Mouse (Mus musculus): ENCODE measurements around the gene Mfsd8. TPM values are rescaled to one million over a fixed set of nuclear protein-coding genes. Genes with fewer than 3 reads are reported as not detected.
"Not testable (repeated sequence)": the region's sequence is repeated elsewhere in the genome, so short reads cannot be mapped to it uniquely, and the experiment has no call there.

Gene Mfsd8
- polyA plus RNA-seq (2016; fragmentation: Nextera tagmentation; extraction: Ambion mirVana): 5.3 and 6.4 TPM in 2 replicates

- Histone ChIP-seq H3K9ac (peak within 1 kb of the TSS; percentile 74), H3K4me3 (peak within 1 kb of the TSS; percentile 64), H3K27ac (ENCODE audit: poor library complexity, severe bottlenecking) (peak within 1 kb of the TSS; percentile 64), H3K4me2 (peak within 1 kb of the TSS; percentile 86)
- not testable (repeated sequence) for H3K36me3 ChIP-seq; H3K27me3 ChIP-seq (replicated peaks); H3K9me3 ChIP-seq (replicated peaks); H3K4me1 ChIP-seq (replicated peaks)
- ATAC-seq (ENCODE audit: insufficient number of reproducible peaks, low FRiP score): peak; percentile 99
- under 1% methylated on average over 39 of the region's 39 CpGs for WGBS
These were observed at the start of gene Mfsd8 for GRCm38 (mm10) chr3:40846473-40846956. Mfsd8 (minus strand) TSS chr3:40846886.

DNA sequence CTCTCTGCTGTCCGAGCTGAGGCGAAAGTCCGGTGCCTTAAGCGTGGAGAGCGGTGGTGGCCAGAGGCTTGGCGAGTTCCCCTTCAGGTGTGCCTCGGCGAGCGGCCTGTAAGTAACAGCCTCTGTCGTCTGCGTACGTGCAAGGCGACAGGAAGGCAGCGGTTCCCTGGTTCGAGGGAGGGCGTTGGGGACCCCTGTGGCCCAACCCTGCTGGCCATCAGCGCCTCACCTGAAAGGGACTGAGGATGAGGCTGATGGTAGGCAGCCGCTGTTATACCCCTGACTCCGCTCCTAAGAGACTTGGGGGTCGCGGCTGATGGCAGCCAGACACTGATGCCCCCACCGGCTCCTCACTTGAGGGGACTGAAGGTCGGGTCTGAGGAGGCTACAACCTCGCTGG lies 47.6 kb upstream of the Mfsd8 start:
- Histone ChIP-seq H3K4me3 (peak overlapping the region; percentile 62), H3K27ac (ENCODE audit: poor library complexity, severe bottlenecking) (peak overlapping the region; percentile 50; the same call in 1 of the 2 replicates), H3K9ac (peak overlapping the region; percentile 81), H3K4me2 (peak overlapping the region; percentile 91)
- ATAC-seq (ENCODE audit: insufficient number of reproducible peaks, low FRiP score); H3K27me3 ChIP-seq (replicated peaks); H3K4me1 ChIP-seq (replicated peaks); H3K9me3 ChIP-seq (replicated peaks); H3K36me3 ChIP-seq: not testable (repeated sequence)
- WGBS: under 1% methylated on average over 23 of the region's 24 CpGs

- under 1% methylated on average over 38 of the region's 38 CpGs for WGBS
- Histone ChIP-seq H3K9ac (peak overlapping the region; percentile 70), H3K4me3 (peak overlapping the region; percentile 62), H3K27ac (ENCODE audit: poor library complexity, severe bottlenecking) (peak overlapping the region; percentile 54; the same call in 1 of the 2 replicates), H3K4me2 (peak overlapping the region; percentile 66)
- not testable (repeated sequence) for H3K9me3 ChIP-seq (replicated peaks); H3K27me3 ChIP-seq (replicated peaks); H3K36me3 ChIP-seq; H3K4me1 ChIP-seq (replicated peaks)
- ATAC-seq (ENCODE audit: insufficient number of reproducible peaks, low FRiP score): peak; percentile 100
These were observed 47.2 kb upstream of the Mfsd8 start for GRCm38 (mm10) chr3:40893816-40894258.

DNA sequence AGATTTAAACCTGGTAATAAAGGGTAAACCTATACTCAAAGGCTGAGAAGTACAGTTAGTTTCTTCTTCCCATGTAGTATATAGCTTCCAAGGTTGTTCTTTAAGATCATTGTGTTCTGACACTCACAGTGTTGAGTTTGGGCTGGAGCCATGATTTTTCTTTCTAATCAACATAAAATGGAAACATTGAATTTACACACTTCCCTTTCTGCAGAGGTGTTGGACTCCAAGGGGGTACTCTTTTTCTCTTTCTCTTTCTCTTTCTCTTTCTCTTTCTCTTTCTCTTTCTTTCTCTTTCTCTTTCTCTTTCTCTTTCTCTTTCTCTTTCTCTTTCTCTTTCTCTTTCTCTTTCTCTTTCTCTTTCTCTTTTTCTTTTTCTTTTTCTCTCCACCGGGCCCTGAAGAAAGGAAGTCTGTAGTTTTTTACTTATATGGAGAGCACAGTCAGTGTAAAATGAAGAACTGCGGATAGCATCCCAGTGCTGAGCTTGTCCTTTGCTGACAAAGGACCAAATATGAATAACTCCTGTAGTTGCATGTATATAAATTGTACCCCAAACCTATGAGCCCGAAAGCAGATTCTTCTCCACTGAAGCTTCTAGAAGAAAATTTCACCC lies 6.5 kb upstream of the Mfsd8 start:
- not testable (repeated sequence) for H3K4me2 ChIP-seq; H3K4me3 ChIP-seq; H3K9ac ChIP-seq; H3K4me1 ChIP-seq (replicated peaks); H3K36me3 ChIP-seq; ATAC-seq (ENCODE audit: insufficient number of reproducible peaks, low FRiP score); H3K9me3 ChIP-seq (replicated peaks); H3K27me3 ChIP-seq (replicated peaks); H3K27ac ChIP-seq (ENCODE audit: poor library complexity, severe bottlenecking)
- 76% methylated on average over 3 of the region's 3 CpGs for WGBS

- not testable (repeated sequence) for H3K27me3 ChIP-seq (replicated peaks); H3K27ac ChIP-seq (ENCODE audit: poor library complexity, severe bottlenecking); ATAC-seq (ENCODE audit: insufficient number of reproducible peaks, low FRiP score); H3K4me3 ChIP-seq; H3K36me3 ChIP-seq; H3K4me1 ChIP-seq (replicated peaks); H3K4me2 ChIP-seq; H3K9ac ChIP-seq; H3K9me3 ChIP-seq (replicated peaks)
- WGBS: 89% methylated on average over 2 of the region's 2 CpGs
These were observed 1.2 kb upstream of the Mfsd8 start for GRCm38 (mm10) chr3:40847936-40848335.

- ATAC-seq (ENCODE audit: insufficient number of reproducible peaks, low FRiP score): peak; percentile 76
- H3K9me3 ChIP-seq (replicated peaks): not testable (repeated sequence)
- WGBS: under 1% methylated on average over 19 of the region's 21 CpGs
These were observed 332 bp upstream of the Mfsd8 start for GRCm38 (mm10) chr3:40847018-40847417.

DNA sequence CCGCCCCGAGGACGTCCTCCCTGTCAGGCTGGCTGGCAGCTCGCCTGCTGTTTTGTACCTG lies 101 bp upstream of the Mfsd8 start, which contains the start of gene Abhd18:
TSS of gene Abhd18 (plus strand) at position 14 of the 61 bp plus-strand sequence.
- Histone ChIP-seq H3K4me3 (peak within 1 kb of the TSS; percentile 64), H3K27ac (ENCODE audit: poor library complexity, severe bottlenecking) (peak within 1 kb of the TSS; percentile 64), H3K9ac (peak within 1 kb of the TSS; percentile 74), H3K4me2 (peak within 1 kb of the TSS; percentile 86)
- WGBS: 0% methylated on average over 1 of the region's 4 CpGs
- not testable (repeated sequence) for H3K4me1 ChIP-seq (replicated peaks); H3K36me3 ChIP-seq; ATAC-seq (ENCODE audit: insufficient number of reproducible peaks, low FRiP score); H3K27me3 ChIP-seq (replicated peaks); H3K9me3 ChIP-seq (replicated peaks)

More at GRCm38 (mm10) chr3:40847018-40847417, 332 bp upstream of the Mfsd8 start:
- H3K4me1 ChIP-seq (replicated peaks); H3K36me3 ChIP-seq; H3K27me3 ChIP-seq (replicated peaks): not testable (repeated sequence)
- Histone ChIP-seq H3K9ac (peak overlapping the region; percentile 74), H3K27ac (ENCODE audit: poor library complexity, severe bottlenecking) (peak overlapping the region; percentile 64), H3K4me3 (peak overlapping the region; percentile 64), H3K4me2 (peak overlapping the region; percentile 86)

- not testable (repeated sequence) for H3K9ac ChIP-seq; H3K4me1 ChIP-seq (replicated peaks); H3K36me3 ChIP-seq; H3K4me3 ChIP-seq; H3K9me3 ChIP-seq (replicated peaks); H3K27ac ChIP-seq (ENCODE audit: poor library complexity, severe bottlenecking); ATAC-seq (ENCODE audit: insufficient number of reproducible peaks, low FRiP score); H3K27me3 ChIP-seq (replicated peaks)
- 0 out of 2 replicates have a peak overlapping the region, but pooled peaks have one; percentile 7 for H3K4me2 ChIP-seq
- WGBS: 82% methylated on average over 6 of the region's 6 CpGs
These were observed 1.2 kb downstream of the Mfsd8 start for GRCm38 (mm10) chr3:40845521-40845920.

GRCm38 (mm10) chr3:40813275-40813674 lies 33.4 kb downstream of the Mfsd8 start:
- WGBS: 95% methylated on average over 2 of the region's 2 CpGs
- Histone ChIP-seq H3K9me3 (replicated peaks) (no peaks in the 10 kb centered on the region), H3K36me3 (peaks cover 61% of the 10 kb centered on the region)

GRCm38 (mm10) chr3:40809894-40810293 lies 36.8 kb downstream of the Mfsd8 start:
- 87% methylated on average over 2 of the region's 2 CpGs for WGBS
- no peaks in the 10 kb centered on the region for H3K27me3 ChIP-seq (replicated peaks)
- H3K4me1 ChIP-seq (replicated peaks): no peaks in the 10 kb centered on the region
- H3K4me3 ChIP-seq: no peak overlapping the region
- H3K27ac ChIP-seq (ENCODE audit: poor library complexity, severe bottlenecking): no peak overlapping the region
- no peaks in the 10 kb centered on the region for H3K9me3 ChIP-seq (replicated peaks)
- ATAC-seq (ENCODE audit: insufficient number of reproducible peaks, low FRiP score): no peak
- no peak overlapping the region for H3K4me2 ChIP-seq
- H3K9ac ChIP-seq: no peak overlapping the region
- H3K36me3 ChIP-seq: peaks cover 59% of the 10 kb centered on the region

More at GRCm38 (mm10) chr3:40813275-40813674, 33.4 kb downstream of the Mfsd8 start:
- no peak overlapping the region for H3K4me2 ChIP-seq
- no peak overlapping the region for H3K4me3 ChIP-seq
- no peak overlapping the region for H3K9ac ChIP-seq
- H3K27ac ChIP-seq (ENCODE audit: poor library complexity, severe bottlenecking): no peak overlapping the region
- H3K4me1 ChIP-seq (replicated peaks): no peaks in the 10 kb centered on the region
- H3K27me3 ChIP-seq (replicated peaks): no peaks in the 10 kb centered on the region
- ATAC-seq (ENCODE audit: insufficient number of reproducible peaks, low FRiP score): no peak

GRCm38 (mm10) chr3:40808686-40809085 lies 38.0 kb downstream of the Mfsd8 start:
- no peaks in the 10 kb centered on the region for H3K4me1 ChIP-seq (replicated peaks)
- no peaks in the 10 kb centered on the region for H3K27me3 ChIP-seq (replicated peaks)
- no peak overlapping the region for H3K4me2 ChIP-seq
- H3K9me3 ChIP-seq (replicated peaks): no peaks in the 10 kb centered on the region
- H3K9ac ChIP-seq: no peak overlapping the region
- WGBS: 95% methylated on average over 10 of the region's 10 CpGs
- no peak overlapping the region for H3K27ac ChIP-seq (ENCODE audit: poor library complexity, severe bottlenecking)
- H3K4me3 ChIP-seq: no peak overlapping the region
- no peak for ATAC-seq (ENCODE audit: insufficient number of reproducible peaks, low FRiP score)
- H3K36me3 ChIP-seq: peaks cover 54% of the 10 kb centered on the region

DNA sequence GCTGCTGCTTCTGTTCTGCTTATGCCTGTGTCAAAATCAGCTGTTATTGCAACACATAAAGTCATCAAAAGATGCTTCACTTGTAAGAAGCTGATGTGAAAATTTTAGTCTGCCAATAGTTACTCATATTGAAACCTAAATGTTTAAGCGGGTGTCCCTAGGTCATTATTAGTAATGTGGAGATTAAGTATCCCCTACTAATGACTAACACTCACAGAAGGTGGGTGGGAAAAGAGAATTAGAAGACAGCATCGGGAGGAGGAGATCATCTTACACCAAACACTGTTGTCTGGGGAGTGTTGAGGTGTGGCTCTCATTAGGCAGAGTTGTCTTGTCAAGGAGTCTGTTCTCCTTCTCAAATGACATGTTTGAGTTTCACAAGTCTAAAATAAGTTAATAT lies 39.8 kb downstream of the Mfsd8 start:
- Histone ChIP-seq H3K4me2 (no peak overlapping the region), H3K9me3 (replicated peaks) (no peaks in the 10 kb centered on the region), H3K27ac (ENCODE audit: poor library complexity, severe bottlenecking) (no peak overlapping the region), H3K27me3 (replicated peaks) (no peaks in the 10 kb centered on the region), H3K4me3 (no peak overlapping the region), H3K9ac (no peak overlapping the region), H3K36me3 (peaks cover 46% of the 10 kb centered on the region), H3K4me1 (replicated peaks) (no peaks in the 10 kb centered on the region)
- no peak for ATAC-seq (ENCODE audit: insufficient number of reproducible peaks, low FRiP score)
- 78% methylated on average over 2 of the region's 2 CpGs for WGBS

Data from heart, embryonic 12.5 days (tissue).